Mouse (Mus musculus) adrenal gland, adult 2 months (tissue): ENCODE measurements around the gene Carns1. TPM values are rescaled to one million over a fixed set of nuclear protein-coding genes. Genes with fewer than 3 reads are reported as not detected.

Source experiments
- DNase-seq: peaks from one replicate; pipeline ENCODE4 v3.0.0; 2021
- long read RNA-seq: library from polyadenylated mRNA; stranded (forward); transcript quantifications from one replicate; pipeline ENCODE4 v2.0.0, GENCODE M21; 2021
- polyA plus RNA-seq: library from polyadenylated mRNA; depleted of rRNA; stranded (reverse); fragments of >200 nt; gene quantifications from 2 replicates; pipeline ENCODE4 v1.2.3, GENCODE M21; 2012; rRNA removed
- total RNA-seq, 2 experiments: library from RNA; stranded (reverse); gene quantifications; 2 replicates each; pipeline ENCODE4 v1.2.3; 2021

Gene Carns1
- total RNA-seq (1 to 10 TPM; 2.9 to 5.8 TPM), polyA plus RNA-seq (3.8 and 5.1 TPM in 2 replicates)
- long read RNA-seq, partial matches to known transcripts: 0 of 3 reads
- long read RNA-seq, other reads (novel, unspliced or antisense): 1 of 3 reads

DNA sequence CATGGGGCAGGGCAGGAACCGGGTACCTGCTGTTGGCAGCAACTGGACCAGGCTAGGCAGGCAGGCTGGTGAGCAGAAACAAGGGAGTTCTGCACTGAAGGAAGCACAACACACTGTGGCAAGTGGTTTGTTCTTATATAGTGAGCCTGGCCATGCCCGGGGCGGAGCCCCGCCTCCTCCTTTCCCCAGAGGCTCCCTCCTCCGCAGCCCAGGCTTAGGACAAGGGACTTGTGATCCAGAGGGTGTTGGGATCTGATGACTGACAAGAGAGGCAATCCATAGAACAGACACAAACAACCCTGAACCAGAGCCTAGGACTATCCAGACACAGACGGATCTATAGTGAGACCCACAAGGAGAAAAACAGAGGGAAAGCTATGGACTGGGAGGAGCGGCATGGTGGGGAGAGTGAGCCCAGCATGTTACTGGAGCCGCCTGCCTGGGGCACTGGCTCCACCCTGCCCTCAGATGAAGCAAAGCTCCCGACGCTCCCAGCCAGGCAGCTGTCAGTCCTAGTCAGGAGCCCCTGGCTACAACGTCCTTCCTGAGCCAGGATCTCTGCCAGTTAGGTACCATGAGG is at the start of gene Carns1:
Gene Carns1 (minus strand): TSS at position 112 of the 580 bp plus-strand sequence.
- DNase-seq: peak; percentile 45

DNA sequence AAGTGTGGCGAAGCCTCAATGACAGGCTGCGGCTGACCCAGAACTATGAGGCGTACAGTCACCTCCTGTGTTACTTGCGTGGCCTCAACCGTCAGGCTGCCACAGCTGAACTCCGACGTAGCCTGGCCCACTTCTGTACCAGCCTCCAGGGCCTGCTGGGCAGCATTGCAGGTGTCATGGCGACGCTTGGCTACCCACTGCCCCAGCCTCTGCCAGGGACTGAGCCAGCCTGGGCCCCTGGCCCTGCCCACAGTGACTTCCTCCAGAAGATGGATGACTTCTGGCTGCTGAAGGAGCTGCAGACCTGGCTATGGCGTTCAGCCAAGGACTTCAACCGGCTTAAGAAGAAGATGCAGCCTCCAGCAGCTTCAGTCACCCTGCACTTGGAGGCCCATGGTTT is 46.9 kb upstream of the Carns1 start:
- DNase-seq: peak; percentile 62

DNA sequence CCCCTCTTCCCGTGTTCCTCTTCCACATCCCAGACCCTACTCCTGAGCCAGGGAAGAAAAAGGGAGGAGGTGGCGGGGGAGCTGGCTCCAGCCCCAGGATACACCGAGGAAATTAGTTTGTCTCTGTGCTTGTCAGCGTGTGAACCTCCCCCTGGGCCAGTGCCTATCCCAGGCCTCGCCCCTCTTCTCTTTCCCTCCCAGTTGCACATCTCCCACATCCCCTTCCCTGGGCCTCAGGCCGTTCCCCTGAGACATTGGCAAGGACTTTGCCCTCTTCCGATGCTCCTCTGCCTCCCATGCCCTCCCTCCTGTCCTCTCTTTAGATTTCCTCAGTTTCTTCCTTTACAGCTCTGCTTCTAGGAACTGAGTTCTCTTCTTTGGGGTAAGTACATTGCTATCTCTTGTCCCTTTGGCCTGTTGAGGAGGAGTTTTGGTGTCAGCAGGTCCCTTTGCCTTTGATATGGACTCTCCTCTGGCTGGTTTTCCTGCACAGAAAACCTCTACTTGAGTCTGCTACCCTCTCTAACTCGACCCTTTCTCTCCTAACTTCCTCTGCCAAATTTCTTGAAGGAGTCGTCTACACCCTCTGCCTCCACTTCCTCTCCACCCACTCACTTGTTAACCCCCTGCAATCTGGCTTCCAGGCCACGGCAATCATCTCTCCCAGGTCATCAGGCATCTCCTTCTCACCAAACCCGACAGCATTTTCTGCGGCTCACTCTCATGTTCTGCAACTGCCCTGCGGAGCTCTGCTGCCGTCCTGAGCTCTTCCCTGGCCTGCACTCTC is 45.9 kb upstream of the Carns1 start:
- no peak for DNase-seq

DNA sequence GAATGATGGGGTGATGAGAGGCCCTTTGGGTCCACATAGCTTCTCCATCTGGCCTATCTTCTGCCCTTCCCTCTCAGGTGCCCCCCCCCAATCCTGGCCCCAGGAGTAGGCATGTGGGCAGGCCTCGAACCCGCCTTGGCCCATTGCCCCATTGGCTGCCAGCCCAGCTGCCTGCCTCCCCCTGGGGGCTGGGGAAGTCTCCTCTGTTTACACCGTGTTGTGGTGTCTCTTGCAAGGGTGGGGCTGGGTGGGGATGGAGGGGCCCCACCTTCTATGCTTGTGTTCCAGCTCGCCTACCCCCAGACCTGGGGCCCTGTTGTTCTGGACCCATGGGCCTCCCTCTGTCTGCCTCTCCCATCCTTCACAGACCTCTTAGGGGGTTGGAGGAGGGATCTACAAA is 45.1 kb upstream of the Carns1 start:
- no peak for DNase-seq

DNA sequence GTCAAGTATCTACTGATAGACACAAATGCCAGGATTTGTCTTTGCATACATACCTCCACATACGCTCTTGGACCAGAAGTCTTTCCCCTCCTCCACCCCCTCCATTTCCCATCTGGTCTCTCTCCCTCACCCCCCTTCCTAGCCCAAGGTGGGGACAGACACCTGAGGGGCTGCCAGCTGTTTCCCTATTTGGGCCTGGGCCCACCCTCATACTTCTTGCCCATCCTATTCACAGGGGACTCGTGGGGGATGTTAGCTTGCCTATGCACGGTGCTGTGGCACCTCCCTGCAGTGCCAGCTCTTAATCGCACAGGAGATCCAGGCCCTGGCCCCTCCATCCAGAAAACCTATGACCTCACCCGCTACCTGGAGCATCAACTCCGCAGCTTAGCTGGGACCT is 44.7 kb upstream of the Carns1 start:
- DNase-seq: no peak

- DNase-seq: no peak
These were observed 43.5 kb upstream of the Carns1 start for GRCm38 (mm10) chr19:4218784-4219183.

- DNase-seq: no peak
These were observed 43.0 kb upstream of the Carns1 start for GRCm38 (mm10) chr19:4218293-4218692.

DNA sequence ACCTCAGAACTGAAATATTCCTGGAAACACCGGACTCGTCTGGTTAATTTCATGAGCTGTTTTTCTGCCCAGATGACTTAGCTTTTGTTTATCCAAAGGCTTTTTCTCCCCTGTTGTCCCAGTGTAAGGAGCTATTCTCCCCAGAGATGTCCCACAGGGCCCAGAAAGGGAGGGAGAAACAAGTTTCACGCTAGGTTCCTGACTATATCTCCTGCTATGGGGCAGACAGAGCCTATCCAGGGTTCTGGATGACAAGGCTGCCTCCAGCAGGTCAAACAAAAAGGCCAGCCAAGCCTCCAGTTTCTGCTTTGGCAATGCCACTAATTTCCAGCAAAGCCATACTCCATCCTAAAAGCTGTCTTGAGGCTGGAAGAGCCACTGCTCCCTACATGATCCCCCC is 42.6 kb upstream of the Carns1 start:
- DNase-seq: no peak

GRCm38 (mm10) chr19:4217140-4217539 is 41.9 kb upstream of the Carns1 start:
- no peak for DNase-seq

GRCm38 (mm10) chr19:4216041-4216685 is 40.9 kb upstream of the Carns1 start:
- DNase-seq: peak; percentile 59

- DNase-seq: no peak
These were observed 40.2 kb upstream of the Carns1 start for GRCm38 (mm10) chr19:4215451-4215840.

DNA sequence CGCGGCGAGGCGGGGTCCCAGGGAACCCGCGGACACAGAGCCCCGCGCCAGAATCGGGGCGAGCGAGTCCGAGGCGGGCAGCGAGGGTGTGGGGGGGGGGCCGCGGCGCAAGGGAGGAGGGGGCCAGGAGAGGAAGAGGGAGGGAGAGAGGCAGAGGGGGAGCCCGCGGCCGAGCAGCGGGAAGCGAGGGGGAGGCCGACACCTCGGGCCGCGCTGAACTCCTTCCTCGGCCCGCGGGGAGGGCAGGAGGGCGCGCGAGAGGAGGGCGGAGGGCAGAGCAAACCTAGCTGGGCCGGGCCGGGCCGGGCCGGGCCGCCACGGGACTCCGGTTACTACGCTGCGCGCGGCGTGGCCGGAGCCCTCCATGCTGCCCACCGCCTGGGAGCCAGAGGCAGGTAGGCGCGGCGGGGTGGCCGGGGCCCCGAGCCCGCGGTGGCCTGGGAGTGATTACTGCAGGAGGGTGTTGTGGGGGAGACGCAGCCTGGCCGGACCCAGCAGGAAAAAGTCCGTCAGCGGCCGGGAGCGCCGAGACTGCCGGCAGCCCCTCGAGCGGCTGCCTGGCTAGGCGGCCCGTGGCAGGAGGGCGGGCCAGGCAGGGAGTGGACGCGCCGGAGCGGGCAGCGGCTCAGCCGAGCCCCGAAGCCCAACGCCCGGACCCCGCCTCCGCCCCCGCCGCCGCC is 39.6 kb upstream of the Carns1 start:
- DNase-seq: peak; percentile 64

GRCm38 (mm10) chr19:4214071-4214770 is 38.9 kb upstream of the Carns1 start, which contains the start of the genes Clcf1 and AC109138.7:
Gene Clcf1 (plus strand): TSS chr19:4214238.
Gene AC109138.7 (plus strand): TSS chr19:4214357.
- DNase-seq: peak; percentile 82

DNA sequence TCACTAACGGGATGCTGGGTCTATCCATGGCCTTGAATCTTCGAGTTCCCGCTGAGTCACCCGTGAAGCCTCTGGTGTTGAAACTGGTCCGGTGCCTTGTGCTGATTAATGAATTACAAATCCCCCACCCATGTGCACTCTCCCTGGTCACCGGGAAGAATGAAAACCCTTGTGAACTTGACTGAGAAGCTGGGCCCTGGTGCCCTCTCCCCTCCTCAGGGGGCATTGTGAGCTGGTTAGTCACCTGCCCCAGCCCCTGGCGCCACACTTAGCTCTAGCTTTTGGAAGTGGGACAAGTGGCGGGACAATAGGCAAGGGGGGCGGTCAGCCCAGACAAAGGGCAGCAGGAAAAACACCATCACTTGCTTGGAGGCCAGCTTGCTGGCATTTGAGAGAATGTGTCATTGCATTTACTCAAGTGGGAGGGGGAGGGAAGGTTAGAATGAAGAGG is 38.3 kb upstream of the Carns1 start:
- peak; percentile 89 for DNase-seq

DNA sequence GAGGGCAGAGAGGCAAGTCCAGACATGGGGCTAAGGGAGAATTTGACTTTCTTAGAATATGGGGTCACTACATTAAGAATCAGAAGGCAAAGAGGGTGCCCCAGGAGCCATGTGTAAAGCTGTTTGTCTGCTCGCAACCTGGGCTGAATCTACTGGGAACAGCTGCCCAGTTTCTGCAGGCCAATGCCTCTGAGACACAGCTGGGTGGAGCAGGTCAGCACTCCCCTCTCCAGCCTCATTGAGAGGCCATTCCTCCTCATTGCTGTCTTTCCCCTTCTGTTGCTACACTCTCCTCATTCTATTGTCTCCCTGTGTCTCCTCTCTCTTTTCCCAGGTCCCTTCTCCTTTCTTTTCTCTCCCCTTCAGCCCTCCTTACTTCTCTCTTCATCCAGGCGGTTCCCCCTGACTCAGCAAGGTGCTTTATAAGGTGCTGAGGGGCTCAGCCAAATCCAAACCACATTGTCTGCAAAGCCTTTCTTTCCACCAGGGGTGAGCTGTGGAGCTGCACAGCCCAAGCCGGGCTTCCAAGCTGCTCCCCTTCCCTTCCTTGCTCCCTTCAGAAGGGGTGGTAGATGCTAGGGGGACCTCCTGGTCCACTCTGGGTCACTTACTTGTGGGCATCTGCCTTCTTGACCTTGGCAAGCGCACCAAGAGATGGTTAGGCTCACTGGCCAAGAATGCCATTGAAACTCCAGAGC is 36.8 kb upstream of the Carns1 start:
- no peak for DNase-seq

DNA sequence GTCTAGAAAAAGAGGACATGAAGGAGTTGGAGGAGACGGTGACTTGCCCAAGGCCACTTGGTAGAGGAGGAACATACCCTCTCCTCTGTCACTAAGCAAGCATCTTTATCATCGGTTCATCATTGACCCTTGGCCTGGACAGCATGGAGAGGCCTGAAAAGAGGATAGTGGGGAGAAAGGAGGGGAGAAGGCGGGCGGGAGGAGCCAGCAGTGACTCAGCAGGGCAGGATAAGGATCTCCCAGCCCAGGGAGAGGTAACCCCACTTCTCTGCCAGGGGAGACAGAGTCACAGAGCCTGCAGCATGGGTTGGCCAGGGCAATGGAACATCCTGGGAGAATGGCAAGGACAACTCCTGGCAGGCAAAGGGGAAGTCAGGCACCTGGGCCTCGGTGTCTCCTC is 33.3 kb upstream of the Carns1 start:
- peak; percentile 41 for DNase-seq

- DNase-seq: peak; percentile 85
These were observed 31.7 kb upstream of the Carns1 start for GRCm38 (mm10) chr19:4206971-4207370.

GRCm38 (mm10) chr19:4204889-4205288 is 29.6 kb upstream of the Carns1 start:
- DNase-seq: no peak

GRCm38 (mm10) chr19:4203604-4204326 is 28.5 kb upstream of the Carns1 start:
- no peak for DNase-seq

GRCm38 (mm10) chr19:4203148-4203547 is 27.9 kb upstream of the Carns1 start:
- DNase-seq: no peak
